ENCODE assay signal across 9 mouse cellular contexts in the genomic region with DNA sequence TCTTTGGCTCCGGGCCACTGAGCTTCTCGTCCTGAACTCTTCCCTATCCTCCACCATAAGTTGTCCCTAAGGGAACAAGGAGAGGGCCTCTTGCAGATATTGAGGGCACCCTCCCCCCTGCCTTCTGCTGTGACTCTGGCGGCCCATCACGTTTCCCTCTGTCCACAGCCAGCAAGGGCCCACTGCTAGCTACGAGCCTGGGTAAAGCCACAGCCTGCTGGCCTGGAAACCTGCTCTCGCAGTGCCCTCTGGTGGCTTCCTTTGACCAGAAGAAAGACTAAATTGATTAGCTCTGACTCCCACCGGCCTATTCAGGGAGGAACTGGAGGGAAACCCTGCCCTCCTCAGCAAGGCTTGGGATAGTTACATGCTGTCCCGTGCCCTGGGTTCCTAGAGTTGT. TPM values are rescaled to one million over a fixed set of nuclear protein-coding genes. Genes with fewer than 3 reads are reported as not detected.
DNase-seq lines count a peak whose midpoint lies in the region; ATAC-seq lines count a peak whose summit lies in the region.
"Had no signal": no experiment of that assay in that cellular context is flagged by ENCODE, and none has a peak within 500 bp of the region (broad histone marks: within the 10 kb centered on the region; RNA-seq: fewer than 3 reads in every experiment).

No protein-coding gene starts in this region.

- H3K27ac ChIP-seq in kidney, embryonic 16.5 days (ENCODE audit: low read length): no peak overlapping the region
- H3K27ac ChIP-seq in liver, embryonic 12.5 days: no peak overlapping the region
- H3K27ac ChIP-seq in neural tube, embryonic 14.5 days (ENCODE audit: low read depth, low read length): no peak overlapping the region
- H3K27ac ChIP-seq: embryonic facial prominence, embryonic 12.5 days had no signal

- no peak overlapping the region for H3K4me2 ChIP-seq in kidney, embryonic 16.5 days (replicated peaks; ENCODE audit: low read depth, low read length)
- no peak overlapping the region for H3K4me2 ChIP-seq in liver, embryonic 12.5 days
- H3K4me2 ChIP-seq in neural tube, embryonic 14.5 days (ENCODE audit: low read depth, low read length): no peak overlapping the region
- H3K4me2 ChIP-seq: embryonic facial prominence, embryonic 12.5 days had no signal

- H3K4me3 ChIP-seq in kidney, embryonic 16.5 days (ENCODE audit: low read length): no peak overlapping the region
- H3K4me3 ChIP-seq in liver, embryonic 12.5 days: no peak overlapping the region
- no peak overlapping the region for H3K4me3 ChIP-seq in neural tube, embryonic 14.5 days (ENCODE audit: low read depth, low read length)
- H3K4me3 ChIP-seq: embryonic facial prominence, embryonic 12.5 days had no signal

- H3K9me3 ChIP-seq in kidney, embryonic 16.5 days (ENCODE audit: low read length): no peaks in the 10 kb centered on the region
- no peaks in the 10 kb centered on the region for H3K9me3 ChIP-seq in liver, embryonic 12.5 days (replicated peaks)
- no peaks in the 10 kb centered on the region for H3K9me3 ChIP-seq in neural tube, embryonic 14.5 days (ENCODE audit: control insufficient read depth, low read length)
- H3K9me3 ChIP-seq: embryonic facial prominence, embryonic 12.5 days had no signal

- peaks cover 5% of the 10 kb centered on the region; the same call in 1 of the 2 replicates for H3K4me1 ChIP-seq in kidney, embryonic 16.5 days (ENCODE audit: insufficient read depth, low read length)
- H3K4me1 ChIP-seq in liver, embryonic 12.5 days: no peaks in the 10 kb centered on the region
- H3K4me1 ChIP-seq in neural tube, embryonic 14.5 days (ENCODE audit: control insufficient read depth, insufficient read depth, low read length): no peaks in the 10 kb centered on the region
- H3K4me1 ChIP-seq: embryonic facial prominence, embryonic 12.5 days had no signal

- no peaks in the 10 kb centered on the region for H3K27me3 ChIP-seq in kidney, embryonic 16.5 days (ENCODE audit: insufficient read depth, low read length)
- H3K27me3 ChIP-seq in liver, embryonic 12.5 days (replicated peaks): no peaks in the 10 kb centered on the region
- H3K27me3 ChIP-seq in neural tube, embryonic 14.5 days (ENCODE audit: control insufficient read depth, insufficient read depth, low read length): no peaks in the 10 kb centered on the region
- H3K27me3 ChIP-seq: embryonic facial prominence, embryonic 12.5 days had no signal

- ATAC-seq in kidney, embryonic 16.5 days (ENCODE audit: low FRiP score, low TSS enrichment): peak; percentile 67; the same call in 1 of the 2 replicates
- peak; percentile 27; the same call in 1 of the 2 replicates for ATAC-seq in liver, embryonic 12.5 days
- ATAC-seq in neural tube, embryonic 14.5 days (ENCODE audit: low read depth): 0 out of 2 replicates have a peak, but pooled peaks have one; percentile 51

- peak; percentile 87 for DNase-seq in 3T3-L1 (ENCODE audit: low read depth, low spot score)
- peak; percentile 74 for DNase-seq in ZHBTc4 (ENCODE audit: low read depth, low spot score)
- peak; percentile 79 for DNase-seq in embryo, embryonic 10 days (ENCODE audit: low spot score)
- DNase-seq in heart, adult 8-10 months (ENCODE audit: low spot score): peak; percentile 67
- no peak for DNase-seq in B cell, adult 2 months

- no peaks in the 10 kb centered on the region for H3K36me3 ChIP-seq in kidney, embryonic 16.5 days (ENCODE audit: insufficient read depth, low read length)
- no peaks in the 10 kb centered on the region for H3K36me3 ChIP-seq in liver, embryonic 12.5 days
- no peaks in the 10 kb centered on the region for H3K36me3 ChIP-seq in neural tube, embryonic 14.5 days (ENCODE audit: control insufficient read depth, insufficient read depth, low read length)
- H3K36me3 ChIP-seq: embryonic facial prominence, embryonic 12.5 days had no signal

- 18% methylated on average over 8 of the region's 8 CpGs for WGBS in kidney, embryonic 16.5 days
- WGBS in liver, embryonic 12.5 days (ENCODE audit: insufficient replicate concordance): 26% methylated on average over 8 of the region's 8 CpGs
- 24% methylated on average over 8 of the region's 8 CpGs for WGBS in neural tube, embryonic 14.5 days

- H3K9ac ChIP-seq in kidney, embryonic 16.5 days (replicated peaks; ENCODE audit: low read length): no peak overlapping the region
- no peak overlapping the region for H3K9ac ChIP-seq in liver, embryonic 12.5 days
- no peak overlapping the region for H3K9ac ChIP-seq in neural tube, embryonic 14.5 days (replicated peaks; ENCODE audit: low read depth, low read length)
- H3K9ac ChIP-seq: embryonic facial prominence, embryonic 12.5 days had no signal

RNA-seq across cellular contexts. Expression of a gene that starts 2.3 kb away (rescaled TPM):
- total RNA-seq in heart, adult 8-10 months (2022): not detected
- polyA plus RNA-seq in kidney, embryonic 16.5 days (2015; fragmentation: Nextera tagmentation; extraction: Ambion mirVana): not detected in 2 replicates
- polyA plus RNA-seq in liver, embryonic 12.5 days (2016; fragmentation: Nextera tagmentation; extraction: Ambion mirVana): not detected in 2 replicates
- 0.75 TPM in 1 of 2 replicates, not detected in the other for polyA plus RNA-seq in neural tube, embryonic 14.5 days (2014; fragmentation: Nextera tagmentation; extraction: Ambion mirVana)
- polyA plus RNA-seq: embryonic facial prominence, embryonic 12.5 days had no signal

RNA-seq across cellular contexts. Expression of a gene that starts 19.1 kb away (rescaled TPM):
- 1 to 10 TPM; 1.8 to 5.8 (median 3.6) TPM for total RNA-seq in heart, adult 8-10 months (2022)
- polyA plus RNA-seq in kidney, embryonic 16.5 days (2015; fragmentation: Nextera tagmentation; extraction: Ambion mirVana): 1.6 and 2.7 TPM in 2 replicates
- 0.11 TPM in 1 of 2 replicates, not detected in the other for polyA plus RNA-seq in liver, embryonic 12.5 days (2016; fragmentation: Nextera tagmentation; extraction: Ambion mirVana)
- polyA plus RNA-seq in neural tube, embryonic 14.5 days (2014; fragmentation: Nextera tagmentation; extraction: Ambion mirVana): not detected in 2 replicates

RNA-seq across cellular contexts. Expression of a gene that starts 47.4 kb away (rescaled TPM):
- under 1 TPM; 0.09 to 0.28 (median 0.18) TPM for total RNA-seq in heart, adult 8-10 months (2022)
- polyA plus RNA-seq in kidney, embryonic 16.5 days (2015; fragmentation: Nextera tagmentation; extraction: Ambion mirVana): 0.06 and 0.10 TPM in 2 replicates
- not detected in 2 replicates for polyA plus RNA-seq in liver, embryonic 12.5 days (2016; fragmentation: Nextera tagmentation; extraction: Ambion mirVana)
- 0.17 and 0.24 TPM in 2 replicates for polyA plus RNA-seq in neural tube, embryonic 14.5 days (2014; fragmentation: Nextera tagmentation; extraction: Ambion mirVana)

RNA-seq across cellular contexts. Expression of a gene that starts 52.4 kb away (rescaled TPM):
- total RNA-seq in heart, adult 8-10 months (2022): not detected
- not detected in 2 replicates for polyA plus RNA-seq in kidney, embryonic 16.5 days (2015; fragmentation: Nextera tagmentation; extraction: Ambion mirVana)
- not detected in 2 replicates for polyA plus RNA-seq in liver, embryonic 12.5 days (2016; fragmentation: Nextera tagmentation; extraction: Ambion mirVana)
- polyA plus RNA-seq in neural tube, embryonic 14.5 days (2014; fragmentation: Nextera tagmentation; extraction: Ambion mirVana): not detected in 2 replicates
- polyA plus RNA-seq: embryonic facial prominence, embryonic 12.5 days had no signal

Comparison
In these comparisons a context has a peak if more than half of its experiments do, and no peak if none do; other contexts are left out.
1. DNase-seq: peak in 3T3-L1 (single experiment), ZHBTc4 (single experiment), embryo, embryonic 10 days (single experiment) and heart, adult 8-10 months (single experiment); none in B cell, adult 2 months (0 of 2).
2. Peak in every context shown above with its lines, with median percentiles within 50 percentile points of each other: ATAC-seq.